33 mouse cellular contexts compared by ENCODE assay signal in the genomic region with DNA sequence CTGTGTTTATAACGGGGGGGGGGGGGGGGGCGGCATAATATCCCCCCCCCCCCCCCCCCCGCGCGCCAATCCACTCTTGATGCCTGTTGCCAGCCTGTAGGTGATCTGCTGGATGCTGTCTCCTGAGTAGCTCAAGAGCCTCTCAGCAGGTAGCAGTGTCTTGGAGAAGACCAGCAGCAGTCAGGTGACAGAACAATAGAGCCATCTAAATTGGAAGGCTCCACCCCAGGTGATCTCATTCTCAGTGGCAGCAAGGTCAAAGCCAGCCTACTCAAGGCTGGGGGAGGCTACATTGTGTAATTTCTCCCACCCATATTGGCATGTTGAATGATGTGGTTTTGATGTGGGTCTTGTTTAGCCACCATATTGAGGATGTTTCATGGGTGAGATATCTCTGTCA.
"Had no signal": no experiment of that assay in that cellular context is flagged by ENCODE, and none has a peak within 500 bp of the region (broad histone marks: within the 10 kb centered on the region; RNA-seq: fewer than 3 reads in every experiment).

No protein-coding gene starts in this region.

- H3K27ac ChIP-seq: heart, embryonic 13.5 days; heart, embryonic 15.5 days; hindbrain, embryonic 10.5 days; hindbrain, embryonic 12.5 days; hindbrain, embryonic 13.5 days; hindbrain, embryonic 14.5 days; hindbrain, embryonic 15.5 days; hindbrain, postnatal 0 days; intestine, embryonic 15.5 days; kidney, embryonic 15.5 days; kidney, postnatal 0 days; layer of hippocampus, adult 2 months; left cerebral cortex, adult 2 months had no signal

- H3K4me1 ChIP-seq: heart, embryonic 12.5 days; heart, embryonic 13.5 days; heart, embryonic 15.5 days; hindbrain, embryonic 10.5 days; hindbrain, embryonic 12.5 days; hindbrain, embryonic 13.5 days; hindbrain, embryonic 15.5 days; intestine, embryonic 15.5 days; kidney, embryonic 15.5 days had no signal

- H3K9ac ChIP-seq: heart, embryonic 12.5 days; heart, embryonic 13.5 days; heart, embryonic 15.5 days; hindbrain, embryonic 12.5 days; hindbrain, embryonic 13.5 days; hindbrain, embryonic 14.5 days; hindbrain, embryonic 15.5 days; intestine, embryonic 15.5 days; kidney, embryonic 15.5 days had no signal

- DNase-seq: heart, postnatal 10 days; heart, postnatal 14 days; heart, postnatal 36 days; kidney, adult 11 months; kidney, adult 18-20 months; kidney, adult 2 months; kidney, adult 8-10 months; kidney, adult 9 months; kidney, postnatal 10 days; kidney, postnatal 14 days; kidney, postnatal 25 days; kidney, postnatal 36 days; kidney, postnatal 4 days; layer of hippocampus, adult 9-11 months; layer of hippocampus, postnatal 36 days had no signal

- H3K4me2 ChIP-seq: heart, embryonic 12.5 days; heart, embryonic 13.5 days; heart, embryonic 15.5 days; hindbrain, embryonic 12.5 days; hindbrain, embryonic 13.5 days; hindbrain, embryonic 14.5 days; hindbrain, embryonic 15.5 days; intestine, embryonic 15.5 days; kidney, embryonic 15.5 days had no signal

- H3K27me3 ChIP-seq: heart, embryonic 12.5 days; heart, embryonic 13.5 days; heart, embryonic 15.5 days; hindbrain, embryonic 12.5 days; hindbrain, embryonic 13.5 days; hindbrain, embryonic 15.5 days; intestine, embryonic 15.5 days; kidney, embryonic 15.5 days had no signal

- H3K36me3 ChIP-seq: heart, embryonic 12.5 days; heart, embryonic 13.5 days; heart, embryonic 15.5 days; hindbrain, embryonic 10.5 days; hindbrain, embryonic 12.5 days; hindbrain, embryonic 13.5 days; hindbrain, embryonic 15.5 days; intestine, embryonic 15.5 days; kidney, embryonic 15.5 days had no signal

- H3K9me3 ChIP-seq: heart, embryonic 13.5 days; heart, embryonic 15.5 days; hindbrain, embryonic 10.5 days; hindbrain, embryonic 12.5 days; hindbrain, embryonic 13.5 days; hindbrain, embryonic 15.5 days; intestine, embryonic 15.5 days; kidney, embryonic 15.5 days had no signal

- ATAC-seq: hindbrain, embryonic 16.5 days; hindbrain, postnatal 0 days; inflammation-experienced regulatory T-cells, adult 6 months; intestine, embryonic 15.5 days; intestine, embryonic 16.5 days; intestine, postnatal 0 days had no signal

- H3K4me3 ChIP-seq: heart, embryonic 12.5 days; heart, embryonic 13.5 days; heart, embryonic 15.5 days; hindbrain, embryonic 10.5 days; hindbrain, embryonic 12.5 days; hindbrain, embryonic 13.5 days; hindbrain, embryonic 15.5 days; intestine, embryonic 15.5 days; kidney, embryonic 15.5 days; layer of hippocampus, adult 2 months; left cerebral cortex, adult 2 months had no signal
